9 mouse cellular contexts compared by ENCODE assay signal in the genomic region with DNA sequence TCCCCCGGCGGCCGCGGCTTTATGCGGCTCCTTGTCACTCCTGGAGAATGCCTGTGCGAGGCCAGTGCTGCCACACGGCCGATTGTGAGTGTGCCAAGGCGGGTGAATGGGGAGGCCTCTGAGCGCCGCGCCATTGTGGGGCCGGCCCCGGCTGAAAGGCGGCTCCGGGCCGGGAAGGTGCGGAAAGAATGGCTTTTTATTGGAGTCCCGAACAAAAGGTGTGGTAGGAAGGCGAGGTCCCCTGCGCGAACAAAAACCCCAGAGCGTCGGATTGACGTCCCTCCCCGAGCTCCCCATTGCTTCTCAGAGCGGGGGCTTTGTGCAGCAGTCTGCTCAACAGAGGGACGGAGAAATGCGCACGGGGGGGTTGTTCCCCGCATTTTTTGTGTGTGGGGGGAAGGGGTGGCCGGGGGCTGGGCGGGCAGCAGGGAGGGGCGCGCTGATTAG. TPM values are rescaled to one million over a fixed set of nuclear protein-coding genes. Genes with fewer than 3 reads are reported as not detected.
DNase-seq lines count a peak whose midpoint lies in the region; ATAC-seq and TF ChIP-seq lines count a peak whose summit lies in the region.
"Had no signal": no experiment of that assay in that cellular context is flagged by ENCODE, and none has a peak within 500 bp of the region (broad histone marks: within the 10 kb centered on the region; RNA-seq: fewer than 3 reads in every experiment).

No protein-coding gene starts in this region.

- under 1% methylated on average over 31 of the region's 35 CpGs for WGBS in limb, embryonic 11.5 days
- WGBS in stomach, postnatal 0 days: 3% methylated on average over 35 of the region's 35 CpGs

- peaks cover 13% of the 10 kb centered on the region; the same call in 1 of the 2 replicates for H3K4me1 ChIP-seq in limb, embryonic 11.5 days (ENCODE audit: control insufficient read depth, insufficient read depth, low read length)
- H3K4me1 ChIP-seq in stomach, postnatal 0 days (replicated peaks; ENCODE audit: control insufficient read depth, insufficient read depth): no peaks in the 10 kb centered on the region

- H3K27me3 ChIP-seq in limb, embryonic 11.5 days (ENCODE audit: control insufficient read depth, insufficient read depth, low read length): peaks cover 92% of the 10 kb centered on the region
- peaks cover 56% of the 10 kb centered on the region for H3K27me3 ChIP-seq in stomach, postnatal 0 days (ENCODE audit: control insufficient read depth, insufficient read depth, low read length)

- no peaks in the 10 kb centered on the region for H3K9me3 ChIP-seq in limb, embryonic 11.5 days (ENCODE audit: control insufficient read depth, low read length)
- H3K9me3 ChIP-seq in stomach, postnatal 0 days (ENCODE audit: control insufficient read depth, low read length): no peaks in the 10 kb centered on the region

- H3K9ac ChIP-seq in limb, embryonic 11.5 days (ENCODE audit: low read length): 0 out of 2 replicates have a peak overlapping the region, but pooled peaks have one; percentile 17
- no peak overlapping the region for H3K9ac ChIP-seq in stomach, postnatal 0 days (ENCODE audit: low read length)

- peak overlapping the region; percentile 39 for H3K4me2 ChIP-seq in limb, embryonic 11.5 days (ENCODE audit: low read depth, severe bottlenecking)
- H3K4me2 ChIP-seq in stomach, postnatal 0 days (replicated peaks; ENCODE audit: low read depth): peak overlapping the region; percentile 45

- no peak for TF ChIP-seq EP300 in stomach, postnatal 0 days (optimal IDR thresholded peaks at IDR 0.05)

- H3K27ac ChIP-seq in limb, embryonic 11.5 days (replicated peaks; ENCODE audit: low read depth, low read length): no peak overlapping the region
- H3K27ac ChIP-seq in stomach, postnatal 0 days (replicated peaks): no peak overlapping the region

- no peak for TF ChIP-seq CTCF in stomach, postnatal 0 days (IDR thresholded peaks at IDR 0.05; ENCODE audit: low read depth)

- DNase-seq in adrenal gland, adult 2 months: peak; percentile 38
- no peak for DNase-seq in adrenal gland, postnatal 4 days (ENCODE audit: low spot score in 2 of 2)
- peak; percentile 34 for DNase-seq in thymus, postnatal 4 days
- no peak for DNase-seq in thymus, postnatal 0 days (ENCODE audit: low spot score)
- DNase-seq in limb, embryonic 11.5 days (ENCODE audit: low spot score): peak; percentile 74
- no peak for DNase-seq in stomach, postnatal 0 days (ENCODE audit: low spot score)
- DNase-seq in urinary bladder, postnatal 4 days (ENCODE audit: low spot score in 2 of 2): no peak
- DNase-seq in cerebellum, postnatal 25 days: no peak

- H3K4me3 ChIP-seq in limb, embryonic 11.5 days (ENCODE audit: low read depth, low read length): peak overlapping the region; percentile 17; the same call in 1 of the 2 replicates
- peak overlapping the region; percentile 35 for H3K4me3 ChIP-seq in stomach, postnatal 0 days (ENCODE audit: low read depth, low read length)

- H3K36me3 ChIP-seq in limb, embryonic 11.5 days (ENCODE audit: control insufficient read depth, insufficient read depth, low read length): no peaks in the 10 kb centered on the region
- H3K36me3 ChIP-seq in stomach, postnatal 0 days (ENCODE audit: control insufficient read depth, insufficient read depth, low read length): no peaks in the 10 kb centered on the region

- ATAC-seq in limb, embryonic 11.5 days (ENCODE audit: insufficient number of reproducible peaks, low FRiP score, low TSS enrichment, low read depth): no peak
- no peak for ATAC-seq in stomach, postnatal 0 days (ENCODE audit: low FRiP score, low TSS enrichment)

RNA-seq across cellular contexts. Expression of a gene that starts 4.3 kb away (rescaled TPM):
- total RNA-seq in adrenal gland, adult 2 months (2021): not detected
- polyA plus RNA-seq in adrenal gland, adult 2 months (2012; rRNA removed): not detected in 2 replicates
- under 1 TPM in 1 of 2 experiments, not detected in 1; 0.28 TPM for total RNA-seq in adrenal gland, postnatal 4 days (2021)
- polyA plus RNA-seq in thymus, postnatal 0 days (2015; fragmentation: Nextera tagmentation; extraction: Ambion mirVana): not detected in 2 replicates
- not detected in 2 replicates for polyA plus RNA-seq in limb, embryonic 11.5 days (2014; fragmentation: Nextera tagmentation; extraction: Ambion mirVana)
- 5.4 and 5.7 TPM in 2 replicates for polyA plus RNA-seq in stomach, postnatal 0 days (2015; fragmentation: Nextera tagmentation; extraction: Ambion mirVana)
- total RNA-seq: left cerebral cortex, postnatal 10 days had no signal

RNA-seq across cellular contexts. Expression of a gene that starts 58.2 kb away (rescaled TPM):
- total RNA-seq in adrenal gland, adult 2 months (2021): 10 to 100 TPM; 62.3 to 73.1 TPM
- 93.6 and 111 TPM in 2 replicates for polyA plus RNA-seq in adrenal gland, adult 2 months (2012; rRNA removed)
- total RNA-seq in adrenal gland, postnatal 4 days (2021): 10 to 100 TPM; 82.6 to 93.9 TPM
- polyA plus RNA-seq in thymus, postnatal 0 days (2015; fragmentation: Nextera tagmentation; extraction: Ambion mirVana): 17.1 and 19.3 TPM in 2 replicates
- 10.3 and 11.2 TPM in 2 replicates for polyA plus RNA-seq in limb, embryonic 11.5 days (2014; fragmentation: Nextera tagmentation; extraction: Ambion mirVana)
- polyA plus RNA-seq in stomach, postnatal 0 days (2015; fragmentation: Nextera tagmentation; extraction: Ambion mirVana): 9.6 and 11.4 TPM in 2 replicates

Comparison
In these comparisons a context has a peak if more than half of its experiments do, and no peak if none do; other contexts are left out.
1. DNase-seq: peak in adrenal gland, adult 2 months (single experiment), thymus, postnatal 4 days (single experiment) and limb, embryonic 11.5 days (single experiment); none in adrenal gland, postnatal 4 days (0 of 2), thymus, postnatal 0 days (single experiment), stomach, postnatal 0 days (single experiment), urinary bladder, postnatal 4 days (0 of 2) and cerebellum, postnatal 25 days (0 of 2).